Mouse (Mus musculus): ENCODE results near the gene Atad2b. TPM values are rescaled to one million over a fixed set of nuclear protein-coding genes. Genes with fewer than 3 reads are reported as not detected.

Atad2b gene
- polyA plus RNA-seq, 1 experiment from 2014 or later = 4.7 TPM

- TF ChIP-seq EP300 (IDR thresholded peaks at IDR 0.05; ENCODE audit: low read depth) (no peak), CTCF (IDR thresholded peaks at IDR 0.05; ENCODE audit: low read depth) (no peak)
- H3K4me2 ChIP-seq (ENCODE audit: low read depth, low read length) = peak overlapping the region; percentile 71
- H3K4me1 ChIP-seq (ENCODE audit: insufficient read depth) = peaks cover 14% of the 10 kb centered on the region; the same call in 1 of the 2 replicates
- H3K27ac ChIP-seq (ENCODE audit: low read depth) = peak overlapping the region; percentile 98
- ATAC-seq = peak; percentile 55
- no peaks in the 10 kb centered on the region for H3K36me3 ChIP-seq (replicated peaks; ENCODE audit: insufficient read depth, low read length)
- H3K4me3 ChIP-seq (ENCODE audit: low read depth, low read length) = peak overlapping the region; percentile 98
- H3K9me3 ChIP-seq (ENCODE audit: low read length) = no peaks in the 10 kb centered on the region
- under 1% methylated on average over 48 of the region's 48 CpGs for WGBS (ENCODE audit: insufficient replicate concordance)
- H3K9ac ChIP-seq (replicated peaks) = peak overlapping the region; percentile 98
- no peaks in the 10 kb centered on the region for H3K27me3 ChIP-seq (ENCODE audit: insufficient read depth, low read length)
- DNase-seq = peak; percentile 72
These were observed 845 bp downstream of the Atad2b start for GRCm38 (mm10) chr12:4917805-4918591.

- ATAC-seq (no peak), DNase-seq (no peak)
- H3K4me2 ChIP-seq (ENCODE audit: low read depth, low read length) = no peak overlapping the region
- H3K9ac ChIP-seq (replicated peaks) = no peak overlapping the region
- no peak overlapping the region for H3K27ac ChIP-seq (ENCODE audit: low read depth)
- H3K27me3 ChIP-seq (ENCODE audit: insufficient read depth, low read length) = no peaks in the 10 kb centered on the region
- H3K4me1 ChIP-seq (ENCODE audit: insufficient read depth) = 0 out of 2 replicates have a peak, but pooled peaks cover 3% of the 10 kb centered on the region
- TF ChIP-seq CTCF (IDR thresholded peaks at IDR 0.05; ENCODE audit: low read depth) (no peak), EP300 (IDR thresholded peaks at IDR 0.05; ENCODE audit: low read depth) (no peak)
- WGBS (ENCODE audit: insufficient replicate concordance) = 81% methylated on average over 2 of the region's 2 CpGs
- H3K9me3 ChIP-seq (ENCODE audit: low read length) = no peaks in the 10 kb centered on the region
- no peak overlapping the region for H3K4me3 ChIP-seq (ENCODE audit: low read depth, low read length)
- H3K36me3 ChIP-seq (replicated peaks; ENCODE audit: insufficient read depth, low read length) = no peaks in the 10 kb centered on the region; the same call in 1 of the 2 replicates
These were observed 11.0 kb downstream of the Atad2b start for GRCm38 (mm10) chr12:4928197-4928596.

GRCm38 (mm10) chr12:4930820-4931548 lies 13.8 kb downstream of the Atad2b start:
- TF ChIP-seq CTCF (IDR thresholded peaks at IDR 0.05; ENCODE audit: low read depth) (no peak), EP300 (IDR thresholded peaks at IDR 0.05; ENCODE audit: low read depth) (no peak)
- Histone ChIP-seq H3K27ac (ENCODE audit: low read depth) (no peak overlapping the region), H3K4me3 (ENCODE audit: low read depth, low read length) (no peak overlapping the region), H3K4me1 (ENCODE audit: insufficient read depth) (0 out of 2 replicates have a peak, but pooled peaks cover 5% of the 10 kb centered on the region), H3K27me3 (ENCODE audit: insufficient read depth, low read length) (no peaks in the 10 kb centered on the region), H3K4me2 (ENCODE audit: low read depth, low read length) (no peak overlapping the region), H3K9me3 (ENCODE audit: low read length) (no peaks in the 10 kb centered on the region), H3K9ac (replicated peaks) (no peak overlapping the region), H3K36me3 (replicated peaks; ENCODE audit: insufficient read depth, low read length) (no peaks in the 10 kb centered on the region; the same call in 1 of the 2 replicates)
- DNase-seq (no peak), ATAC-seq (no peak)
- WGBS (ENCODE audit: insufficient replicate concordance) = 83% methylated on average over 3 of the region's 3 CpGs

GRCm38 (mm10) chr12:4952272-4952671 lies 35.1 kb downstream of the Atad2b start:
- Histone ChIP-seq H3K9ac (replicated peaks) (no peak overlapping the region), H3K4me3 (ENCODE audit: low read depth, low read length) (no peak overlapping the region), H3K4me1 (ENCODE audit: insufficient read depth) (no peaks in the 10 kb centered on the region), H3K9me3 (ENCODE audit: low read length) (no peaks in the 10 kb centered on the region), H3K4me2 (ENCODE audit: low read depth, low read length) (no peak overlapping the region), H3K36me3 (replicated peaks; ENCODE audit: insufficient read depth, low read length) (peaks cover 44% of the 10 kb centered on the region), H3K27me3 (ENCODE audit: insufficient read depth, low read length) (no peaks in the 10 kb centered on the region), H3K27ac (ENCODE audit: low read depth) (no peak overlapping the region)
- DNase-seq = no peak
- WGBS (ENCODE audit: insufficient replicate concordance) = 92% methylated on average over 1 of the region's 1 CpGs
- TF ChIP-seq CTCF (IDR thresholded peaks at IDR 0.05; ENCODE audit: low read depth) (no peak), EP300 (IDR thresholded peaks at IDR 0.05; ENCODE audit: low read depth) (no peak)
- no peak for ATAC-seq

- no peak overlapping the region for H3K4me2 ChIP-seq (ENCODE audit: low read depth, low read length)
- ATAC-seq (no peak), DNase-seq (no peak)
- H3K9ac ChIP-seq (replicated peaks) = no peak overlapping the region
- TF ChIP-seq CTCF (IDR thresholded peaks at IDR 0.05; ENCODE audit: low read depth) (no peak), EP300 (IDR thresholded peaks at IDR 0.05; ENCODE audit: low read depth) (no peak)
- H3K9me3 ChIP-seq (ENCODE audit: low read length) = no peaks in the 10 kb centered on the region
- no peaks in the 10 kb centered on the region for H3K4me1 ChIP-seq (ENCODE audit: insufficient read depth)
- H3K4me3 ChIP-seq (ENCODE audit: low read depth, low read length) = no peak overlapping the region
- H3K36me3 ChIP-seq (replicated peaks; ENCODE audit: insufficient read depth, low read length) = peaks cover 47% of the 10 kb centered on the region
- H3K27ac ChIP-seq (ENCODE audit: low read depth) = no peak overlapping the region
- 87% methylated on average over 4 of the region's 4 CpGs for WGBS (ENCODE audit: insufficient replicate concordance)
- H3K27me3 ChIP-seq (ENCODE audit: insufficient read depth, low read length) = no peaks in the 10 kb centered on the region
These were observed 36.0 kb downstream of the Atad2b start for GRCm38 (mm10) chr12:4953156-4953555.

- DNase-seq (peak; percentile 80), ATAC-seq (no peak)
- no peak overlapping the region for H3K4me3 ChIP-seq (ENCODE audit: low read depth, low read length)
- peaks cover 39% of the 10 kb centered on the region for H3K36me3 ChIP-seq (replicated peaks; ENCODE audit: insufficient read depth, low read length)
- H3K4me2 ChIP-seq (ENCODE audit: low read depth, low read length) = no peak overlapping the region
- no peaks in the 10 kb centered on the region for H3K9me3 ChIP-seq (ENCODE audit: low read length)
- no peaks in the 10 kb centered on the region for H3K4me1 ChIP-seq (ENCODE audit: insufficient read depth)
- no peaks in the 10 kb centered on the region for H3K27me3 ChIP-seq (ENCODE audit: insufficient read depth, low read length)
- H3K27ac ChIP-seq (ENCODE audit: low read depth) = no peak overlapping the region
- WGBS (ENCODE audit: insufficient replicate concordance) = 34% methylated on average over 1 of the region's 1 CpGs
- TF ChIP-seq EP300 (IDR thresholded peaks at IDR 0.05; ENCODE audit: low read depth) (no peak), CTCF (IDR thresholded peaks at IDR 0.05; ENCODE audit: low read depth) (peak; percentile 85)
- H3K9ac ChIP-seq (replicated peaks) = no peak overlapping the region
These were observed 55.8 kb downstream of the Atad2b start for GRCm38 (mm10) chr12:4972939-4973338.
